22 mouse cellular contexts compared by ENCODE assay signal in the genomic region with DNA sequence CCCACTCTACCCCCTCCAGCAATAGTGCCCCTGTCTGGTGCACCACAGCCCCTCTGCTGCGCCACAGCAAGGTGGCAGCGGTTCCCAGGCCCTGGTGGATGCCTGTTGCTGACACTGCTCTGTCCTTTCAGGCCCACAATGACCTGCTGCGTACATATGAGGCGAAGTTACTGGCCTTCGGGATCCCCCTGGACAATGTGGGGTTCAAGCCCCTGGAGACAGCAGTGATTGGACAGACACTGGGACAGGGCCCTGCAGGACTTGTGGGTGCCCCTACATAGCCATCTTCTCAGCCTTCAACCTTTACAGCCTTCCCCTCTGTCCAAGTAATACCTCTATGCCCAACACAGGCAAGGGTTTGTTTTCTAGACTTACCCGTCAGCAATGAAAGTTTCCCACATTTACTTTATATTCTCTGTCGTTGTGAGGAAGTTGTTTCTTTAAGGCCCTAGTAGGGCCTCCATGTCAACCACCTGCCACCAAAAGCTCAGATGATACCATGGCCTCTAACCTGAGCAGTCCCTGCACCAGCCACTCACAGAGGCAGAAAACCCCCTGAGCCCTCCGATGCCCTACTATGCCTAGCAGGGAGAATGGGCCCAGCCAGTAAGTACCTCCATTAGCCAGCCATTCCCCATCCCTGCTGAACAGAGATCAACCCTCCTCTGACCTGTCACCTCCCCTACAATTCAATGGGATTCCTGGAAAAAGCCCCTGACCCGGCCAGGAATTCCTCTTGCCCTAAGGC. TPM values are rescaled to one million over a fixed set of nuclear protein-coding genes. Genes with fewer than 3 reads are reported as not detected.
DNase-seq lines count a peak whose midpoint lies in the region; ATAC-seq and TF ChIP-seq lines count a peak whose summit lies in the region.
"Had no signal": no experiment of that assay in that cellular context is flagged by ENCODE, and none has a peak within 500 bp of the region (broad histone marks: within the 10 kb centered on the region; RNA-seq: fewer than 3 reads in every experiment).

No protein-coding gene starts in this region.

- H3K27ac ChIP-seq in forebrain, postnatal 0 days (ENCODE audit: low read depth, low read length): no peak overlapping the region
- H3K27ac ChIP-seq in forebrain, embryonic 14.5 days (ENCODE audit: low read depth, low read length): no peak overlapping the region
- no peak overlapping the region for H3K27ac ChIP-seq in intestine, embryonic 15.5 days
- H3K27ac ChIP-seq in intestine, embryonic 16.5 days (ENCODE audit: low read length): no peak overlapping the region
- no peak overlapping the region for H3K27ac ChIP-seq in midbrain, embryonic 15.5 days
- no peak overlapping the region for H3K27ac ChIP-seq in midbrain, postnatal 0 days (ENCODE audit: low read depth, low read length)
- H3K27ac ChIP-seq: forebrain, embryonic 13.5 days; hindbrain, embryonic 14.5 days; limb, embryonic 13.5 days; liver, embryonic 15.5 days; midbrain, embryonic 12.5 days had no signal

- H3K36me3 ChIP-seq in forebrain, postnatal 0 days (ENCODE audit: insufficient read depth): peaks cover 53% of the 10 kb centered on the region
- H3K36me3 ChIP-seq in forebrain, embryonic 14.5 days (ENCODE audit: control insufficient read depth, insufficient read depth, low read length): peaks cover 56% of the 10 kb centered on the region
- peaks cover 35% of the 10 kb centered on the region for H3K36me3 ChIP-seq in intestine, embryonic 15.5 days
- peaks cover 3% of the 10 kb centered on the region; the same call in 1 of the 2 replicates for H3K36me3 ChIP-seq in intestine, embryonic 16.5 days (ENCODE audit: control insufficient read depth, insufficient read depth, low read length)
- H3K36me3 ChIP-seq in midbrain, embryonic 15.5 days (replicated peaks): peaks cover 32% of the 10 kb centered on the region
- H3K36me3 ChIP-seq in midbrain, postnatal 0 days (ENCODE audit: insufficient read depth, low read length): peaks cover 47% of the 10 kb centered on the region

- H3K4me2 ChIP-seq in forebrain, postnatal 0 days (ENCODE audit: low read depth): no peak overlapping the region
- H3K4me2 ChIP-seq in forebrain, embryonic 14.5 days (ENCODE audit: low read length): no peak overlapping the region
- H3K4me2 ChIP-seq in intestine, embryonic 15.5 days (replicated peaks): no peak overlapping the region
- H3K4me2 ChIP-seq in intestine, embryonic 16.5 days (ENCODE audit: low read depth, low read length): no peak overlapping the region
- H3K4me2 ChIP-seq in midbrain, embryonic 15.5 days: no peak overlapping the region
- no peak overlapping the region for H3K4me2 ChIP-seq in midbrain, postnatal 0 days (ENCODE audit: low read depth, low read length, poor library complexity, severe bottlenecking)
- H3K4me2 ChIP-seq: forebrain, embryonic 13.5 days; heart, embryonic 12.5 days; hindbrain, embryonic 14.5 days; limb, embryonic 13.5 days; liver, embryonic 15.5 days; midbrain, embryonic 12.5 days had no signal

- no peak overlapping the region for H3K9ac ChIP-seq in forebrain, postnatal 0 days
- no peak overlapping the region for H3K9ac ChIP-seq in forebrain, embryonic 14.5 days (ENCODE audit: low read length)
- H3K9ac ChIP-seq in intestine, embryonic 15.5 days: no peak overlapping the region
- H3K9ac ChIP-seq in intestine, embryonic 16.5 days (ENCODE audit: low read depth, low read length): no peak overlapping the region
- no peak overlapping the region for H3K9ac ChIP-seq in midbrain, embryonic 15.5 days
- H3K9ac ChIP-seq in midbrain, postnatal 0 days (replicated peaks; ENCODE audit: low read length, poor library complexity, severe bottlenecking): no peak overlapping the region
- H3K9ac ChIP-seq: forebrain, embryonic 13.5 days; heart, embryonic 12.5 days; hindbrain, embryonic 14.5 days; limb, embryonic 13.5 days; liver, embryonic 15.5 days; midbrain, embryonic 12.5 days had no signal

- no peak for ATAC-seq in forebrain, postnatal 0 days
- ATAC-seq in forebrain, embryonic 14.5 days: no peak
- 0 out of 2 replicates have a peak, but pooled peaks have one; percentile 4 for ATAC-seq in intestine, embryonic 15.5 days
- no peak for ATAC-seq in intestine, embryonic 16.5 days
- ATAC-seq in midbrain, embryonic 15.5 days (replicated peaks): peak; percentile 37; the same call in 1 of the 2 replicates
- ATAC-seq in midbrain, postnatal 0 days (ENCODE audit: low FRiP score): no peak
- ATAC-seq: forebrain, embryonic 13.5 days had no signal

- no peak overlapping the region for H3K4me3 ChIP-seq in forebrain, postnatal 0 days (ENCODE audit: low read depth, low read length)
- H3K4me3 ChIP-seq in forebrain, embryonic 14.5 days (ENCODE audit: low read depth, low read length): no peak overlapping the region
- H3K4me3 ChIP-seq in intestine, embryonic 15.5 days (replicated peaks): no peak overlapping the region
- no peak overlapping the region for H3K4me3 ChIP-seq in intestine, embryonic 16.5 days (ENCODE audit: low read length)
- no peak overlapping the region for H3K4me3 ChIP-seq in midbrain, embryonic 15.5 days
- no peak overlapping the region for H3K4me3 ChIP-seq in midbrain, postnatal 0 days (ENCODE audit: low read depth, low read length)
- H3K4me3 ChIP-seq: forebrain, embryonic 13.5 days; heart, embryonic 12.5 days; limb, embryonic 13.5 days; liver, embryonic 15.5 days; midbrain, embryonic 12.5 days; myocyte had no signal

- H3K27me3 ChIP-seq in forebrain, postnatal 0 days (ENCODE audit: insufficient read depth, low read length): no peaks in the 10 kb centered on the region
- H3K27me3 ChIP-seq in forebrain, embryonic 14.5 days (replicated peaks; ENCODE audit: control insufficient read depth, insufficient read depth, low read length): no peaks in the 10 kb centered on the region
- 0 out of 2 replicates have a peak, but pooled peaks cover 4% of the 10 kb centered on the region for H3K27me3 ChIP-seq in intestine, embryonic 15.5 days (replicated peaks)
- H3K27me3 ChIP-seq in intestine, embryonic 16.5 days (replicated peaks; ENCODE audit: control insufficient read depth, insufficient read depth, low read length): no peaks in the 10 kb centered on the region; the same call in 1 of the 2 replicates
- peaks cover 6% of the 10 kb centered on the region; the same call in 1 of the 2 replicates for H3K27me3 ChIP-seq in midbrain, embryonic 15.5 days (replicated peaks)
- H3K27me3 ChIP-seq in midbrain, postnatal 0 days (ENCODE audit: insufficient read depth, low read length): no peaks in the 10 kb centered on the region

- H3K9me3 ChIP-seq in forebrain, postnatal 0 days (ENCODE audit: low read length): no peaks in the 10 kb centered on the region
- H3K9me3 ChIP-seq in forebrain, embryonic 14.5 days (replicated peaks; ENCODE audit: control insufficient read depth, low read length): no peaks in the 10 kb centered on the region
- H3K9me3 ChIP-seq in intestine, embryonic 15.5 days: no peaks in the 10 kb centered on the region
- no peaks in the 10 kb centered on the region for H3K9me3 ChIP-seq in intestine, embryonic 16.5 days (ENCODE audit: control insufficient read depth, low read length)
- H3K9me3 ChIP-seq in midbrain, embryonic 15.5 days: no peaks in the 10 kb centered on the region
- H3K9me3 ChIP-seq in midbrain, postnatal 0 days (ENCODE audit: low read length): no peaks in the 10 kb centered on the region
- H3K9me3 ChIP-seq: forebrain, embryonic 13.5 days; heart, embryonic 12.5 days; limb, embryonic 13.5 days; liver, embryonic 15.5 days; midbrain, embryonic 12.5 days had no signal

- DNase-seq in forebrain, postnatal 0 days: no peak
- DNase-seq in forebrain, embryonic 14.5 days (ENCODE audit: low spot score): no peak
- no peak for DNase-seq in midbrain, postnatal 0 days (ENCODE audit: low spot score)
- DNase-seq in thymus, postnatal 10 days (ENCODE audit: low spot score in 2 of 2): no peak
- DNase-seq: adrenal gland, adult 8-10 months; cerebellum, postnatal 14 days; heart, postnatal 14 days; kidney, adult 2 months; kidney, postnatal 14 days; right cerebral cortex, postnatal 25 days; thymus, adult 2 months had no signal

- TF ChIP-seq CTCF in forebrain, postnatal 0 days (IDR thresholded peaks at IDR 0.05; ENCODE audit: low read depth): peak; percentile 7; the same call in 1 of the 2 replicates
- no peak for TF ChIP-seq CTCF in midbrain, postnatal 0 days (IDR thresholded peaks at IDR 0.05)

- no peaks in the 10 kb centered on the region for H3K4me1 ChIP-seq in forebrain, postnatal 0 days (ENCODE audit: insufficient read depth)
- H3K4me1 ChIP-seq in forebrain, embryonic 14.5 days (ENCODE audit: control insufficient read depth, insufficient read depth, low read length): no peaks in the 10 kb centered on the region
- H3K4me1 ChIP-seq in intestine, embryonic 15.5 days (replicated peaks): no peaks in the 10 kb centered on the region
- no peaks in the 10 kb centered on the region for H3K4me1 ChIP-seq in intestine, embryonic 16.5 days (ENCODE audit: control insufficient read depth, insufficient read depth, low read length)
- H3K4me1 ChIP-seq in midbrain, embryonic 15.5 days: no peaks in the 10 kb centered on the region
- H3K4me1 ChIP-seq in midbrain, postnatal 0 days (ENCODE audit: insufficient read depth, low read length): no peaks in the 10 kb centered on the region
- H3K4me1 ChIP-seq: forebrain, embryonic 13.5 days; heart, embryonic 12.5 days; limb, embryonic 13.5 days; liver, embryonic 15.5 days; midbrain, embryonic 12.5 days had no signal

- 90% methylated on average over 9 of the region's 9 CpGs for WGBS in forebrain, postnatal 0 days
- WGBS in forebrain, embryonic 14.5 days: 91% methylated on average over 9 of the region's 9 CpGs
- 83% methylated on average over 9 of the region's 9 CpGs for WGBS in intestine, embryonic 15.5 days
- 88% methylated on average over 9 of the region's 9 CpGs for WGBS in intestine, embryonic 16.5 days
- WGBS in midbrain, embryonic 15.5 days: 89% methylated on average over 9 of the region's 9 CpGs
- 91% methylated on average over 9 of the region's 9 CpGs for WGBS in midbrain, postnatal 0 days

RNA-seq across cellular contexts. Expression of a gene that starts 17.8 kb away (rescaled TPM):
- total RNA-seq in forebrain, postnatal 0 days (2014; rRNA removed): 32.7 and 33.7 TPM in 2 replicates
- 46.2 and 51.9 TPM in 2 replicates for polyA plus RNA-seq in forebrain, postnatal 0 days (2015; fragmentation: Nextera tagmentation; extraction: Ambion mirVana)
- polyA plus RNA-seq in forebrain, embryonic 14.5 days (2014; fragmentation: Nextera tagmentation; extraction: Ambion mirVana): 39.1 and 43.9 TPM in 2 replicates
- polyA plus RNA-seq in intestine, embryonic 15.5 days (2015; fragmentation: Nextera tagmentation; extraction: Ambion mirVana): 20.3 and 21.7 TPM in 2 replicates
- 20.0 and 20.5 TPM in 2 replicates for polyA plus RNA-seq in intestine, embryonic 16.5 days (2015; fragmentation: Nextera tagmentation; extraction: Ambion mirVana)
- 44.4 and 45.6 TPM in 2 replicates for polyA plus RNA-seq in midbrain, embryonic 15.5 days (2015; fragmentation: Nextera tagmentation; extraction: Ambion mirVana)
- total RNA-seq in midbrain, postnatal 0 days (2014; rRNA removed): 21.4 and 28.8 TPM in 2 replicates
- polyA plus RNA-seq in midbrain, postnatal 0 days (2015; fragmentation: Nextera tagmentation; extraction: Ambion mirVana): 42.8 and 43.9 TPM in 2 replicates

RNA-seq across cellular contexts. Expression of a gene that starts 21.2 kb away (rescaled TPM):
- total RNA-seq in forebrain, postnatal 0 days (2014; rRNA removed): 69.5 and 106 TPM in 2 replicates
- 70.8 and 74.5 TPM in 2 replicates for polyA plus RNA-seq in forebrain, postnatal 0 days (2015; fragmentation: Nextera tagmentation; extraction: Ambion mirVana)
- 94.2 and 104 TPM in 2 replicates for polyA plus RNA-seq in forebrain, embryonic 14.5 days (2014; fragmentation: Nextera tagmentation; extraction: Ambion mirVana)
- 2.6 and 2.7 TPM in 2 replicates for polyA plus RNA-seq in intestine, embryonic 15.5 days (2015; fragmentation: Nextera tagmentation; extraction: Ambion mirVana)
- 2.6 and 2.8 TPM in 2 replicates for polyA plus RNA-seq in intestine, embryonic 16.5 days (2015; fragmentation: Nextera tagmentation; extraction: Ambion mirVana)
- polyA plus RNA-seq in midbrain, embryonic 15.5 days (2015; fragmentation: Nextera tagmentation; extraction: Ambion mirVana): 106 and 107 TPM in 2 replicates
- 96.0 and 101 TPM in 2 replicates for total RNA-seq in midbrain, postnatal 0 days (2014; rRNA removed)
- 69.6 and 74.9 TPM in 2 replicates for polyA plus RNA-seq in midbrain, postnatal 0 days (2015; fragmentation: Nextera tagmentation; extraction: Ambion mirVana)
- total RNA-seq: heart, postnatal 14 days had no signal
- polyA plus RNA-seq: spleen, adult 2 months had no signal

RNA-seq across cellular contexts. Expression of a gene that starts 58.7 kb away (rescaled TPM):
- 14.7 and 20.1 TPM in 2 replicates for total RNA-seq in forebrain, postnatal 0 days (2014; rRNA removed)
- polyA plus RNA-seq in forebrain, postnatal 0 days (2015; fragmentation: Nextera tagmentation; extraction: Ambion mirVana): 32.0 and 40.7 TPM in 2 replicates
- polyA plus RNA-seq in forebrain, embryonic 14.5 days (2014; fragmentation: Nextera tagmentation; extraction: Ambion mirVana): 26.6 and 28.2 TPM in 2 replicates
- polyA plus RNA-seq in intestine, embryonic 15.5 days (2015; fragmentation: Nextera tagmentation; extraction: Ambion mirVana): 43.4 and 51.2 TPM in 2 replicates
- polyA plus RNA-seq in intestine, embryonic 16.5 days (2015; fragmentation: Nextera tagmentation; extraction: Ambion mirVana): 45.3 and 48.7 TPM in 2 replicates
- 52.6 and 59.0 TPM in 2 replicates for polyA plus RNA-seq in midbrain, embryonic 15.5 days (2015; fragmentation: Nextera tagmentation; extraction: Ambion mirVana)
- 15.0 and 22.1 TPM in 2 replicates for total RNA-seq in midbrain, postnatal 0 days (2014; rRNA removed)
- 40.8 and 43.5 TPM in 2 replicates for polyA plus RNA-seq in midbrain, postnatal 0 days (2015; fragmentation: Nextera tagmentation; extraction: Ambion mirVana)

Comparison
In these comparisons a context has a peak if more than half of its experiments do, and no peak if none do; other contexts are left out.
1. ATAC-seq: peak in intestine, embryonic 15.5 days (single experiment) and midbrain, embryonic 15.5 days (single experiment); none in forebrain, postnatal 0 days (single experiment), forebrain, embryonic 14.5 days (single experiment), intestine, embryonic 16.5 days (single experiment) and midbrain, postnatal 0 days (single experiment).
2. RNA of a gene that starts 21.2 kb away (polyA plus RNA-seq): 106 to 107 TPM in midbrain, embryonic 15.5 days, 94.2 to 104 TPM in forebrain, embryonic 14.5 days, 70.8 to 74.5 TPM in forebrain, postnatal 0 days and 69.6 to 74.9 TPM in midbrain, postnatal 0 days; 2.6 to 2.8 TPM in intestine, embryonic 16.5 days and 2.6 to 2.7 TPM in intestine, embryonic 15.5 days; every median in the first group is over 10 times any median in the second.